Mouse (Mus musculus) MEL (cell line): ENCODE results near the gene Tsga10ip. TPM values are rescaled to one million over a fixed set of nuclear protein-coding genes. Genes with fewer than 3 reads are reported as not detected.

Experiments used
- DNase-seq: peaks from one replicate; pipeline ENCODE4 v3.0.0; 2011; ENCODE audit warnings: low read depth, low spot score
- H3K27ac ChIP-seq: 2 replicates; pipeline ENCODE4 v1.5.1; 2012; ENCODE audit warnings: low read depth, mild to moderate bottlenecking, control low read depth, low read length, moderate library complexity; ENCODE audit not compliant: control insufficient read depth
- H3K27me3 ChIP-seq, 2 experiments: fragments of 150-350 bp in 1 of 2; sonication (generic) in 1 of 2; 2 replicates each; pipeline ENCODE4 v1.6.1; 2012; ENCODE audit warnings: low read length in 2 of 2, mild to moderate bottlenecking in 2 of 2, improper control_type of control experiment in 1 of 2, moderate library complexity in 1 of 2; ENCODE audit not compliant: insufficient read depth in 2 of 2, control insufficient read depth in 1 of 2
- H3K36me3 ChIP-seq, 2 experiments: 2 replicates each; pipeline ENCODE4 v1.6.1; 2012 to 2014; ENCODE audit warnings: low read length in 2 of 2, improper control_type of control experiment in 1 of 2, inconsistent platforms in 1 of 2, mild to moderate bottlenecking in 1 of 2; ENCODE audit not compliant: insufficient read depth in 2 of 2, control insufficient read depth in 1 of 2
- H3K4me1 ChIP-seq, 2 experiments: fragments of 150-350 bp in 1 of 2; sonication (generic) in 1 of 2; 2 replicates each; pipeline ENCODE4 v1.6.1; 2012; ENCODE audit warnings: low read length in 2 of 2, improper control_type of control experiment in 1 of 2, mild to moderate bottlenecking in 1 of 2; ENCODE audit not compliant: insufficient read depth in 2 of 2, control insufficient read depth in 1 of 2
- H3K4me3 ChIP-seq, 2 experiments: fragments of 150-350 bp in 1 of 2; sonication (generic) in 1 of 2; 2 replicates each; pipeline ENCODE4 v1.5.1; 2012; ENCODE audit warnings: low read depth in 2 of 2, low read length in 2 of 2, mild to moderate bottlenecking in 2 of 2, moderate library complexity in 2 of 2, control low read depth in 1 of 2, improper control_type of control experiment in 1 of 2; ENCODE audit not compliant: control insufficient read depth in 1 of 2, insufficient read depth in 1 of 2
- H3K79me2 ChIP-seq: 2 replicates; pipeline ENCODE4 v1.6.1; 2012; ENCODE audit warnings: mild to moderate bottlenecking, low read length, moderate library complexity; ENCODE audit not compliant: control insufficient read depth, poor library complexity, insufficient read depth
- H3K9ac ChIP-seq: 2 replicates; pipeline ENCODE4 v1.6.1; 2012; ENCODE audit warnings: low read depth, mild to moderate bottlenecking, control low read depth, low read length, moderate library complexity; ENCODE audit not compliant: control insufficient read depth, poor library complexity, severe bottlenecking
- H3K9me3 ChIP-seq: fragments of 150-350 bp; sonication (generic); replicated peaks from 2 replicates; pipeline ENCODE4 v1.6.1; 2012; ENCODE audit warnings: mild to moderate bottlenecking, low read length, improper control_type of control experiment, moderate library complexity; ENCODE audit not compliant: insufficient read depth
- BHLHE40 ChIP-seq: IDR thresholded peaks from 2 replicates; pipeline ENCODE4 v1.6.1; 2012; ENCODE audit warnings: low read depth, mild to moderate bottlenecking, inconsistent platforms, low read length, improper control_type of control experiment, borderline replicate concordance
- E2F4 ChIP-seq: IDR thresholded peaks from 2 replicates; pipeline ENCODE4 v1.6.1; 2011; ENCODE audit warnings: low read depth, low read length, improper control_type of control experiment, borderline replicate concordance
- ELF1 ChIP-seq: IDR thresholded peaks from 2 replicates; pipeline ENCODE4 v1.6.1; 2014; ENCODE audit warnings: low read depth, mild to moderate bottlenecking, inconsistent platforms, low read length, improper control_type of control experiment, moderate library complexity
- ETS1 ChIP-seq: IDR thresholded peaks from 2 replicates; pipeline ENCODE4 v1.6.1; 2012; ENCODE audit warnings: low read depth, mild to moderate bottlenecking, inconsistent platforms, low read length, improper control_type of control experiment, moderate library complexity
- GABPA ChIP-seq: IDR thresholded peaks from 2 replicates; pipeline ENCODE4 v1.6.1; 2012; ENCODE audit warnings: low read depth, mild to moderate bottlenecking, inconsistent platforms, low read length, improper control_type of control experiment, moderate library complexity
- GATA1 ChIP-seq: IDR thresholded peaks from 2 replicates; pipeline ENCODE4 v1.6.1; 2011; ENCODE audit warnings: low read depth, low read length, improper control_type of control experiment
- HCFC1 ChIP-seq: IDR thresholded peaks from 2 replicates; pipeline ENCODE4 v1.6.1; 2012; ENCODE audit warnings: low read depth, mild to moderate bottlenecking, inconsistent platforms, low read length, improper control_type of control experiment, moderate library complexity
- JUND ChIP-seq: IDR thresholded peaks from 2 replicates; pipeline ENCODE4 v1.6.1; 2011; ENCODE audit warnings: low read depth, mild to moderate bottlenecking, improper control_type of control experiment, low read length
- MAFK ChIP-seq: IDR thresholded peaks from 2 replicates; pipeline ENCODE4 v1.6.1; 2011; ENCODE audit warnings: low read depth, mild to moderate bottlenecking, low read length, improper control_type of control experiment, borderline replicate concordance
- MAZ ChIP-seq: IDR thresholded peaks from 2 replicates; pipeline ENCODE4 v1.6.1; 2012; ENCODE audit warnings: low read depth, mild to moderate bottlenecking, inconsistent platforms, low read length, improper control_type of control experiment
- MEF2A ChIP-seq: IDR thresholded peaks from 2 replicates; pipeline ENCODE4 v1.6.1; 2014; ENCODE audit warnings: low read depth, mild to moderate bottlenecking, inconsistent platforms, low read length, improper control_type of control experiment; ENCODE audit not compliant: poor library complexity, insufficient replicate concordance, severe bottlenecking; ENCODE audit errors: extremely low read depth
- MYB ChIP-seq: IDR thresholded peaks from 2 replicates; pipeline ENCODE4 v1.6.1; 2011; ENCODE audit warnings: mild to moderate bottlenecking, low read depth, low read length, improper control_type of control experiment
- POLR2A ChIP-seq, 2 experiments: IDR thresholded peaks; 2 replicates each; pipeline ENCODE4 v1.6.1; 2011 to 2012; ENCODE audit warnings: low read length in 2 of 2, mild to moderate bottlenecking in 2 of 2, control low read depth in 1 of 2, improper control_type of control experiment in 1 of 2, low read depth in 1 of 2, moderate library complexity in 1 of 2; ENCODE audit not compliant: control insufficient read depth in 1 of 2, insufficient read depth in 1 of 2, poor library complexity in 1 of 2
- POLR2AphosphoS5 ChIP-seq: IDR thresholded peaks from 2 replicates; pipeline ENCODE4 v1.6.1; 2012; ENCODE audit warnings: low read depth, borderline replicate concordance, mild to moderate bottlenecking, inconsistent platforms, low read length, moderate library complexity, mixed read lengths
- RAD21 ChIP-seq: IDR thresholded peaks from 2 replicates; pipeline ENCODE4 v1.6.1; 2011; ENCODE audit warnings: mild to moderate bottlenecking, low read depth, low read length, improper control_type of control experiment
- RCOR1 ChIP-seq: IDR thresholded peaks from 2 replicates; pipeline ENCODE4 v1.6.1; 2012; ENCODE audit warnings: low read depth, mild to moderate bottlenecking, inconsistent platforms, low read length, improper control_type of control experiment
- SIN3A ChIP-seq: IDR thresholded peaks from 2 replicates; pipeline ENCODE4 v1.6.1; 2012; ENCODE audit warnings: low read length, improper control_type of control experiment, inconsistent platforms
- TBP ChIP-seq: IDR thresholded peaks from 2 replicates; pipeline ENCODE4 v1.8.0; 2011; ENCODE audit warnings: low read depth, low read length, improper control_type of control experiment
- TCF12 ChIP-seq: IDR thresholded peaks from 2 replicates; pipeline ENCODE4 v1.6.1; 2014; ENCODE audit warnings: low read depth, mild to moderate bottlenecking, inconsistent platforms, low read length, improper control_type of control experiment, moderate library complexity
- ZKSCAN1 ChIP-seq: IDR thresholded peaks from 2 replicates; pipeline ENCODE4 v1.6.1; 2012; ENCODE audit warnings: low read depth, mild to moderate bottlenecking, inconsistent platforms, low read length, improper control_type of control experiment, moderate library complexity
- ZMIZ1 ChIP-seq: IDR thresholded peaks from 2 replicates; pipeline ENCODE4 v1.6.1; 2012; ENCODE audit warnings: low read depth, mild to moderate bottlenecking, inconsistent platforms, low read length, improper control_type of control experiment, moderate library complexity
- polyA plus RNA-seq, 2 experiments: library from polyadenylated mRNA; stranded (reverse) in 1 of 2; unstranded in 1 of 2; fragments of >175 nt in 1 of 2; fragments of >200 nt in 1 of 2; gene quantifications; 2 replicates each; pipeline versions ENCODE4 v1.2.1 to v1.2.4; 2012; ENCODE audit warnings: low replicate concordance in 2 of 2, low read depth in 1 of 2; ENCODE audit not compliant: insufficient read length in 2 of 2, insufficient read depth in 1 of 2, missing spikeins in 1 of 2
- total RNA-seq: library from RNA; depleted of rRNA; stranded (reverse); fragments of 300-350 nt; gene quantifications from 2 replicates; pipeline ENCODE4 v1.2.3, GENCODE M21; 2012

The Tsga10ip gene
- total and polyA plus RNA-seq, 3 experiments = 0.54 to 4.5 TPM; not detected in 1

DNA sequence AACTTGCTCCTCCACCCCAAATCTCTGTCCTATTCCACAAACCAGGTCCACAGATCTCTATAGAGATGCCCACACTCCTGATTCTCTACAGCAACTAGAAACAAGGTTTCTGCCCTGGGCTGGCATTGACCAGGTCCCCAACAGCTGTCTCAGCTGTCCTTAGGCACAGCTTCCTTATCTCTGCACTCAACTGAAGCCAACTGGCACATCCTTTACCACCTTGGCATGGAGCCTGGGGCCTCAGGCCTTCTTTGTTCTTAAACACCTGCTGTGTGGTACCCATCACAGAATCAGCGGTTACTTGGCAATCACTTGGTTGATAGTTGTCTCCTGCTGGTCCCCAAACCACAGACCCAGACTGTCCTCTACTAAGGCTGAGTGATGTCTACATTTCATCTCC lies 28.1 kb upstream of the Tsga10ip start:
- H3K79me2 ChIP-seq = peaks cover 10% of the 10 kb centered on the region
- TF ChIP-seq ETS1 (0 out of 2 replicates have a peak, but pooled peaks have one; percentile 21), JUND (no peak)
- no peak overlapping the region for H3K27ac ChIP-seq
- no peak for DNase-seq
- H3K9ac ChIP-seq = no peak overlapping the region
- no peaks in the 10 kb centered on the region for H3K27me3 ChIP-seq
- no peak overlapping the region for H3K4me3 ChIP-seq
- H3K36me3 ChIP-seq = peaks cover 0 to 9% of the 10 kb centered on the region in 2 experiments; a peak in 2 of 4 replicates
- H3K4me1 ChIP-seq = peaks cover 5 to 23% of the 10 kb centered on the region in 2 experiments
- H3K9me3 ChIP-seq = no peaks in the 10 kb centered on the region

DNA sequence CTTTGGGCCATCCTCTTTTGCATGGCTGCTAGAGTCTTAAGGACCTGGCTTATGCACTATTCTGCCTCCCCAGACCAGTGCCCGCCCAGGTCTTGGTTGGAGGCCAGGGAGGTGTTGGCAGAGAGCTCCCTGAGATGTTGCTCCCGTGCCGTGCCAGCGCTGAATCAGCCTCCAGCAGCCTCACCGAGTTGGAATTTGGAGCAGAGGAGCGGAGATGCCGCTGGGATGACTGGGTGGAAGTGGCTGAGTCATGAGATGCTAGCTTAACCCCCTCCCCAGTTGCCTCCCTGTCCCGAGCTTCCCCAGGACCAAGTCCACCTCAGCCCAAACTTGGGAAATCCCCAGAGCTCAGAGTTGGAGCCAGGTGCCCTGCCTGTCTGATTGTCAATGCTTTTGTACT lies 27.5 kb upstream of the Tsga10ip start:
- Histone ChIP-seq H3K4me1 (peaks cover 5 to 23% of the 10 kb centered on the region in 2 experiments), H3K36me3 (peaks cover 0 to 9% of the 10 kb centered on the region in 2 experiments; a peak in 2 of 4 replicates), H3K9ac (no peak overlapping the region), H3K9me3 (no peaks in the 10 kb centered on the region), H3K27ac (no peak overlapping the region), H3K79me2 (peaks cover 14% of the 10 kb centered on the region), H3K4me3 (no peak overlapping the region), H3K27me3 (no peaks in the 10 kb centered on the region)
- TF ChIP-seq JUND (no peak), ELF1 (no peak), GATA1 (no peak), POLR2AphosphoS5 (no peak), MAZ (no peak), ZKSCAN1 (no peak), E2F4 (no peak), HCFC1 (no peak), GABPA (no peak), MYB (no peak), MEF2A (no peak), BHLHE40 (no peak), SIN3A (no peak), RCOR1 (no peak), TCF12 (no peak), TBP (no peak), MAFK (no peak), POLR2A (IDR thresholded peaks at IDR 0.05; ENCODE audit: control insufficient read depth in 1 of 2, insufficient read depth in 1 of 2, low read depth in 1 of 2, low read length in 2 of 2, poor library complexity in 1 of 2) (no peak), RAD21 (no peak), ZMIZ1 (no peak)
- DNase-seq = no peak
